Mouse (Mus musculus): Measurements from ENCODE around the gene 7530416G11Rik. TPM values are rescaled to one million over a fixed set of nuclear protein-coding genes. Genes with fewer than 3 reads are reported as not detected.

Gene 7530416G11Rik
- not detected in 2 replicates for polyA plus RNA-seq (2012; rRNA removed)

GRCm38 (mm10) chr15:85503127-85503526, at the start of gene 7530416G11Rik:
Gene 7530416G11Rik, minus strand, starts transcription at chr15:85503227.

Other genes with a start within 250 kb of the 7530416G11Rik start
- 33.4 and 42.4 TPM in 2 replicates for gene Atxn10, start 167.0 kb downstream of the 7530416G11Rik start, polyA plus RNA-seq (2012; rRNA removed)
- gene Wnt7b, start 79.2 kb upstream of the 7530416G11Rik start, polyA plus RNA-seq (2012; rRNA removed) = 0.12 and 0.15 TPM in 2 replicates
- 3.8 and 7.3 TPM in 2 replicates for gene Ppara, start 231.8 kb upstream of the 7530416G11Rik start, polyA plus RNA-seq (2012; rRNA removed)